Mouse (Mus musculus): ENCODE data around the gene Iqschfp.

DNA sequence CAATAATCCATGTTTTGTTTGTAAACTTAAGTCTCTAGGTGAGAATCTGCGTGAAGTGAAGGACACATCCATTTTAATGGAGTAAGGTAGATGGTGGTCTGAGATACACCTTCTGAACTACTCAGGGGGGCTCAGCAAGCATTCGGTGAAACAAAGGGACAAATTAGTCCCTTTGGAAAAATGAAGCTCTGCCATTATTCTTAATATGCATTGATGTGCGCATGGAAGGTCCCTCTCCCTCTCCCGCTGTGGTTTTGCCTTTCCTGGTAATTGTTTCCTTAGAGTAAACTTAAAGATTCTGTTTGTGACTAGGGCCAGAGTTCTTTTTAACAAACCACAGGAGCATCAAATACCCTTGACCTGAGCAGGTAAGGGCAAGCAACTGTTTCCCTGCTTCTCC, 414.7 kb downstream of the Iqschfp start:
- TF ChIP-seq CTCF (IDR thresholded peaks at IDR 0.05; ENCODE audit: borderline replicate concordance, insufficient read depth, low read depth, low read length): no peak
- no peak for TF ChIP-seq POLR2A (IDR thresholded peaks at IDR 0.05; ENCODE audit: borderline replicate concordance, insufficient read depth, low read length)
